Mouse (Mus musculus) skeletal muscle tissue, adult 2 months (tissue): Measurements from ENCODE around the gene Slu7.
A peak's percentile ranks its signal among the peaks of the same experiment; 100 is the strongest.

Source experiments
- DNase-seq: peaks from one replicate; pipeline ENCODE4 v3.0.0-alpha.2; 2012; ENCODE audit warnings: low read depth, low spot score

Gene Slu7

DNA sequence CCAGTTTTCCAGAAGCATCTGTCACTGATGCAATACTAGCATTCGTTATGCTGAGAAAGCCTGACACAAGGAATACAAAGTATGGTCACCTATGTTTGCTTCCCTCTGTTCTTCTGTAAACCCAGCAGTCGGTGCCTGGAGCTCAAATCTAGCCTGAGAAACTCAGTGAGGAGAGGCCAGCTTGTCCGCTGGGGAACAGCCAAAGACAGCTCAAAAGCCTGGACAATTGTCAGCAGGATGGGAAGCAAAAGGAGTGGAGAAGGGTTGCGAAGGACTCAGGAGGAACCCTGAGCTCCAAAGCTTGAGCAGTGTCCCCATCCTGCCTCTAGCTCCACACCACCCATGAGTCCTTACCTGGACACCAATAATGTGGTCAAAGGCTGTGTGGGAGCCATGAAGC lies 50.5 kb downstream of the Slu7 start:
- DNase-seq: no peak

DNA sequence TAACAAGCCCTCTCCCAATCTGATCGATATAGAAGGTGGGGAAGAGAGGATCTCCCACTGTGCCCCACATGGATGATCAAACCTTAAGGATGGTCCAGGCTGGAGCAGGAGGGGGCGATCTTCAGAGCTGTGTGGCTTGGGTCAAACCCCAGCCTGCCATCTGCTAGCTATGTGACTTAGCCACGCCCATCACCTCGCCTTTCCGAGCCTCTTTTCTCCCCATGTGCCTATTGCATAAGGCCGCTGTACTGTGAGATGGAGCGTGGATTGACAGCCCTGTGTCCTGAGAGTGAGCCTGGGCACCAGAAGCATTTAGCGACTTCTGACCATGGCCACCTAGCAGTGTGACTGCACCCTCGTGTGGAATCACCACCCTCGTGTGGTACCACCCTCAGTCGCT lies 51.1 kb downstream of the Slu7 start:
- no peak for DNase-seq

DNA sequence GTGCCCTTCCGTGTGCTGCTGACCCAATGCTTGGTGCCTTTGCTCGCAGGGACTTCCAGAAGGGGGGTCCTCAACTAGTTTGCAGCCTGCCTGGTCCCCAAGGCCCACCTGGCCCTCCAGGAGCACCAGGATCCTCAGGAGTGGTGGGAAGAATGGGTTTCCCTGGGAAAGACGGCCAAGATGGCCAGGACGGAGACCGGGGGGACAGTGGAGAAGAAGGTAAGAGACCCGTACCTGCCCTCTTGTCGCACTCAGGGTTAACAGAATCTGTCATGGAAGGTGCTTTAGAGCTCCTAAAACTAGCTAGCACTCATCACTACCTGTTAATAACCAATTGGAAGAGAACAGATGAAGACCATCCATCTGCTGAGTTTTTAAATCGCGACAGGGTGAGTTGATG lies 52.3 kb downstream of the Slu7 start:
- no peak for DNase-seq

DNA sequence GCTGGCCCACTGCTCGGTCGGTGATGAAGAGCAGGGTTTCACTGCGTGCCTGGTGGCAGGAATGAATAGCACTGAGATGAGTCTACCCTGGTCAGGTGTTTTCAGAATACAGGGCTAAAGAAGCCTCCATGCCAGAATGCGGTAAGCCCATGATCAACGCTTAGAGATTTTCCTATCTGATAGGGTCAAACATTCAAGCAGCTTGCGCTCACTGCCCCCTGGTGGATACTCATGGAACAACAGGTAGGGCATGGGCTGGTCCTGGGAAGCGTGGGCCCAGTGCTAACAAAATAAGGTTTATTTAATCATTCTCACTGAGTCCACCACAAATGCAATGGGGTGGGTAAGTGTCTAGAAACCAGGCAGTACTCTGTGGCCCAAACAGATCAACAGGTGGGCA lies 59.1 kb downstream of the Slu7 start:
- DNase-seq: no peak

DNA sequence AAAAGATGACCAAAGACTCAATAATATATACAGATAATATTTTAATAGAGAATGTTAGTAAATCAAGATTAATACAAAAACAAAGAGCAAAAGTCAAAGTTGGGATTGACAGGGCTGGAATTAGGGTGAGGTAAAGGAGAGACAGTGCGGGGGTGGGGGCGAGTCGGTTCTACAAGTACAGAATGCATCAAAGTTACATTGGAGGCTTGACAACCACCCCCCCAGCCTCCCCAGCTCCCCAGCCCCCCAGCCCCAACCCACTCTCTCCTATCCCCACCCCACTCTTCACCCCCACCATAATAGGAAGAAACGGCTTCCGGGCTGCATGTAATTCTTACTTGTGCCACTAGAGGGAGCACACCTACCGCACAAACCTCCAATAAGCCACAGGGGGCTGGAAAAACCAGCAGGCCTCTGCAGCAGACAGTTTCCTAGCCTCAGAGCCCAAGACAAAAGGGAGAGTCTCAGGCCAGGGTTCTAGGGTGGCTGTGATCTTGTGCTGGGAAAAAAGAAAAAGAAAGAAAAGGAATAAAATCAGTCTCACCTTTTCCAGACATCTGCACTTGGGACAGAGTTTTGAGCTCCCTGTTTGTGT lies 60.4 kb downstream of the Slu7 start:
- DNase-seq: peak; percentile 50

DNA sequence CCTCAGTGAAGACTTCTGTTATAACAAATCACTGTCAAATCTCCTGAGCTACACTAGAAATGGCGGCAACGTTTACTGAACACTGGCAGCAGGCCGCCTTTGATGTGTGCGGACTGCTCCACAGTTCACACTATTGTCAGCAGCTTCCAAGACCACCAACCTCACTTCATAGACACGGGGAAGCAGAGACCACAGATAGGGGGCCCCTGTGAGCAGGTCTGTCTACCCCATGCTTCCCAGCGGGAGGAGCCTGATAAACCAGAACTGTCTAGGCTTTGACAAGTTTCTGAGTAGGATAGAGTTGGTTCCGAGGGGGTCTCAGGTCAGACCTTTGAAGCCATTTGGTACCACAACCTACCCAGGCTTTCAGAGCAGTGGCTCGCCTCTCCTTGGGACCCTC lies 61.5 kb downstream of the Slu7 start:
- DNase-seq: no peak

DNA sequence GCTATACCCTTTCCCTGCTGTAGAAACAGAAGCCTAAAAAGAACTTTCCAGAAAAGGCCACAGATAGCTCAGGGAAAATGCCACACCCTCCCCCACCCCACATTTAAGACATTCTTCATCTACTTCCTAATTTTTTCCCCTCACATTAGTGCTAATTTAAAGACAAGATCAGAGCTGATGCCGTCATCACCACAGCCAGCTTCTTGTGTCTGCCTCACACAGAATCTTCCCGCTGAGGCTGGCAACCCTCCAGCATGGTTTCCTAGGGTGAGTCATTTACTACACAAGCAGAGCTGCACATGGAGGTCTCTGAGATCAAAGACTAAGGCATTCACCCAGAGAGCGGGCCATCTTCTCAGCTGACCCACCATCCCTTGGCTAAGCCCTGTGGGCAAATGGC lies 62.0 kb downstream of the Slu7 start:
- DNase-seq: no peak
